Mouse (Mus musculus): ENCODE measurements at regions not wholly inside any gene's neighbourhood (a gene's known extent, or its start where the extent isn't known, plus 50 kb on each side); places are given as distances from the start of the nearest gene placed in this dataset.
A peak's percentile ranks its signal among the peaks of the same experiment; 100 is the strongest.

DNA sequence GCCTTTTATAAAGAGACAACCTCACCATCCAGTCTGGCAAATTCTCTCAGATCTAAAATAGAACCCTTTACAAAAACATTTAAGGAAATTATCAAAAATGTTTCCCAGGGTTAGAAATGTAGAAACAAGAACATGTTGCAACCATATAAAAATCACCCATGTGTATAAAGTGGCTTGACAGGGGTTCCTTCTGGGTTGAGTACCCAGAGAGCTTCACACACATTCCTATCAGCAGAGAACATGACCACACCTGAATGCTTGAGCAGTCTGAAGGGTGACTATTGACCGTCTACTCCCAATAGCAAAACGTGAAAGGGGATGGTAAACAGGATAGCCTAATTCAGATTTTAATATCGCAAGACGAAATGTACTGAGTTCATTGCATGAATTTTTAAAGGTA, 57.8 kb upstream of the Zfand5 start:
- no peak for ATAC-seq (ENCODE audit: poor library complexity, severe bottlenecking)

GRCm38 (mm10) chr19:21193461-21193860, 78.6 kb upstream of the Zfand5 start:
- no peak for ATAC-seq (ENCODE audit: poor library complexity, severe bottlenecking)

DNA sequence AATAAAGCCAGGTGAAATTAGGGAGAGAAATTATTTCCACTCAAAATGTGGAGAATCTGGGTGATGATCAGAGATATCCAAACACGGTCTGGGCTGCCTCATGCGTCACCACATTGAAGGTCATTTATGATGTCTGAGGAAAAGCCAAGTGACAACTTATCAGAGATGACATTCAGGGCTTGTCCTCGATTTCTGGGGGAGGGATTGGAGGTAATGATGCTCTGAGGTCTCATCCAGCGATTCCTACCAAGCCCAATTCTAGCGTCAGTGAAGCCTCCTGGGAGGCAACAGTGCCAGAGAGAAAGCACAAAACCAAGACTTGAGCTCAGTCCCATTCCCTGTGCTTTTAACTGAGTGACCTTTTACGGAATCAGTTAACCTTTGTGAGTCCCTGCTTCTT, 79.5 kb upstream of the Zfand5 start:
- ATAC-seq (ENCODE audit: poor library complexity, severe bottlenecking): no peak

DNA sequence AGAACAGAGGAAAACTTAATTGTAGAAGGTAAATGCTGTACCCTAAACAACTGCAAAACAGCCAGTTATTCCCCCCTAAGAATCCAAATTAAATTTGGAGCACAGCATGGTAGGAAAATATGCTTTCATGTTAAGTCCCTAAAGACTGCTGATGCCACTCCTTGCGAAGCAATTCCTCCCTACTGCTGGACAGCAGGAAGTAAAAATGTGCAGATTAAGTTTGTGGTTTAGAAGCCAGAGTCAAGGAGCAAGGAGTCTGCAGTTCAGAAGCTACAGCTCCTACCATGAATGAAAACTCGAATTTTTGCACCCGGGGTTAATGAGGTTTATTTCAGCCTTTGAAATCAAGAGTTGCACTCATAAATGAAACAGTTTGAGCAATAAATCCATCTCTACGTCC, 82.9 kb upstream of the Zfand5 start:
- ATAC-seq (ENCODE audit: poor library complexity, severe bottlenecking): no peak

DNA sequence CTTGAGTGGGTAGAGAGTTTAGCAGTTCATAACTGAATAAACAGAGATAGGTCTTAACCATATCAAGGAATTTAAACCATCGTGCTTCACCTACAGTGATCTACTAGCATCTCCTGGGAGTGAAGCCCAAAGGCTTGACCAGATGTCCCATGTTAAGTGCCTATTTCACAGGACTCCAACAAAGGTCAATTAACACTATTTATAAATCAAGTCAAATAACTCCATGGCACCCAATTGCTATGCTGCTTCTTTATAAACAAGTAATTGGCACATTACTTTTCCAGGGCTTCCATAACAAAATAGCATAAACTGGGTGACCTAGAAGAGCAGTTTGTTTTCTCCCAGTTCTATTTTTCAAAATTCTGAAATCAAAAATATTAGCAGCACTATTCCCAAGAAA, 85.4 kb upstream of the Zfand5 start:
- ATAC-seq (ENCODE audit: poor library complexity, severe bottlenecking): no peak

- ATAC-seq (ENCODE audit: poor library complexity, severe bottlenecking): no peak
These were observed 86.1 kb upstream of the Zfand5 start for GRCm38 (mm10) chr19:21186016-21186415.

DNA sequence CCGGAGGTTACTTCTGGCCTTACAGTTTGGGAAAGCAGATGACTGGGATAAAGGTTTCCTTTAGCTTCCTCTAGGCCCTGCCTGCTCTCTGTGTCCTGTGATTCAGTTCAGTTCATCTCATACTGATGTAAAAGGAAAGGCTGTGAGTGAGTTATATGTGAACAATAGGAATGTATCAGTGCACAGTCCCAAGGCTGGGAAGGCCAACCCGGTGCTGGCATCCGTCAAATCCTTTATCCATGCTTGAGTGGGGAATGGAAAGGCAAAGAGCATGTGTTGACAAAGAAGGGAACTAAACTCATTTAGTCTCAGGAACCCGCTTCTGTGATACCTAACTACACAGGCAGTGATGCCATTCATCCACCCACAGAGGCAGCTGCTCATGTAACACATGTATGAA, 89.0 kb upstream of the Zfand5 start:
- ATAC-seq (ENCODE audit: poor library complexity, severe bottlenecking): no peak

- ATAC-seq (ENCODE audit: poor library complexity, severe bottlenecking): peak; percentile 93
These were observed 92.2 kb upstream of the Zfand5 start for GRCm38 (mm10) chr19:21179886-21180285.

GRCm38 (mm10) chr19:21175426-21175831, 96.6 kb upstream of the Zfand5 start:
- ATAC-seq (ENCODE audit: poor library complexity, severe bottlenecking): peak; percentile 73

GRCm38 (mm10) chr19:21174636-21175035, 97.4 kb upstream of the Zfand5 start:
- ATAC-seq (ENCODE audit: poor library complexity, severe bottlenecking): no peak

DNA sequence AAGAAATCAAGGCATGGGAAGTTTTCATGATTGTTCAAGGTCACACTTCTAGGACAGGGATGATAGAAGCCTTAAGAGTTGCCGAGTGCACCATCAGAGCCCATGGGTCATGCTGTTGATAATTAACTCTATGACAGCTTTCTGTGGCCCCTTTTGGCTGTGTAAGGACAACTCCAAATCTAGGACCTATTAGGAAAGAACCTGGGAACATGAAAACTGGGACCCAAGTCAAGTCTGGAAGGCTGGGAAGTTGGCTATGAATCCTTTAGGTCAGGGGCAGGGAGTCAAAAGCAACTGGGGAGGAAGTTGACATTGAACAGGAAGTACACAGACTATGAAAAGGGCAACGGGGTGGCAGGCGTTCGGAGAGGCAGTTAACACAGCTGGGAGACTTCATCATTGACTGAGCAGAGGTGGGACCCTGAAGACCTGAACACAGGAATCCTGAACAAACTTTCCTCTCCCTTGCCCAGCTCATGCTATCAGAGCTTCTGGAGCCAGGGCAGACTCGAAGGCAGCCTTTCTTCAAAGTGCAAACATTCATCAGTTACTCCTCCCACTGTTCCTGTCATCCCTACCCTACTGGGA, 98.1 kb upstream of the Zfand5 start:
- ATAC-seq (ENCODE audit: poor library complexity, severe bottlenecking): peak; percentile 70

- ATAC-seq (ENCODE audit: poor library complexity, severe bottlenecking): no peak
These were observed 100.9 kb upstream of the Zfand5 start for GRCm38 (mm10) chr19:21171191-21171590.

GRCm38 (mm10) chr19:21170785-21171184, 101.3 kb upstream of the Zfand5 start:
- 0 out of 2 replicates have a peak, but pooled peaks have one; percentile 25 for ATAC-seq (ENCODE audit: poor library complexity, severe bottlenecking)

GRCm38 (mm10) chr19:21166939-21167338, 105.1 kb upstream of the Zfand5 start:
- ATAC-seq (ENCODE audit: poor library complexity, severe bottlenecking): no peak

GRCm38 (mm10) chr19:21166465-21166860, 105.6 kb upstream of the Zfand5 start:
- ATAC-seq (ENCODE audit: poor library complexity, severe bottlenecking): no peak

GRCm38 (mm10) chr19:21165763-21166464, 106.2 kb upstream of the Zfand5 start:
- ATAC-seq (ENCODE audit: poor library complexity, severe bottlenecking): no peak

DNA sequence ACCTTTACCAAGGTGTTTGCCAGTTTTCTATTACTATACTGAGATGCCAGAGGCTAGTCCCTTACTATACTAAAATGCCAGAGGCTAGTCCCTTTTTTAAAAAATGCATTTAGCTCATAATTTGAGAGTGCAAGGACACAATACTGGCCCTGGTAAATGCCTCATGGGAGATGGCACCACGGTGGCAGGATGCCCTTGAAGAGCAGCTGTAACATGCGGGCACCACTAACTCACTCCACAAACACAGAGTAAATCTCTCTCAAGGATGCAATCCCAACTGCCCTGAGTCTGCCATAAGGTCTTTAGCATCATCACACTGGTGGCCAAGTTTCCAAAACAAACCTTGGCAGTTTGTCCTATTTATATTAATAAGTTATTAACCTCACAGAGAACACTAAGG, 108.1 kb upstream of the Zfand5 start:
- no peak for ATAC-seq (ENCODE audit: poor library complexity, severe bottlenecking)

- no peak for ATAC-seq (ENCODE audit: poor library complexity, severe bottlenecking)
These were observed 111.1 kb upstream of the Zfand5 start for GRCm38 (mm10) chr19:21160946-21161345.

GRCm38 (mm10) chr19:21159189-21160137, 112.6 kb upstream of the Zfand5 start:
- no peak for ATAC-seq (ENCODE audit: poor library complexity, severe bottlenecking)

- no peak for ATAC-seq (ENCODE audit: poor library complexity, severe bottlenecking)
These were observed 117.9 kb upstream of the Zfand5 start for GRCm38 (mm10) chr19:21154162-21154561.

DNA sequence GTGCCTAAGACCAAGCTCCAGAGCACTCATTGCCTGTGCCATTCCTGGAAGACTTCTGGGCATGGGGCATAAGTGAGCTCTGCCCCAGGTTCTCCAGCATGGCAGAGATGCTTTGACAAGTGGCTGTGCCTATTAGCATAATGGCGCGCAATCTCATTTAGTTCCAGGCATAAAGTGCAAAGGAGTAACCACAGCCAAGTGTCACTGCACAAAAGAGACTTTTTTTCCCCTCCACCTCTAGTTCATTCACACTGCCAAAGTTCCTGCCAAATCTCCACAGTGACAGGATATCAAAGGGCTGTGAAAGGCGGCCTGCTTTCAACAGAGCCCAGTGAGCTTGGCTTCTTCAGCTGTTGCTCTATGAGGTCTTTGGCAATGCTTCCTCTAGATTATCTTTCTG, 120.1 kb upstream of the Zfand5 start:
- ATAC-seq (ENCODE audit: poor library complexity, severe bottlenecking): no peak

DNA sequence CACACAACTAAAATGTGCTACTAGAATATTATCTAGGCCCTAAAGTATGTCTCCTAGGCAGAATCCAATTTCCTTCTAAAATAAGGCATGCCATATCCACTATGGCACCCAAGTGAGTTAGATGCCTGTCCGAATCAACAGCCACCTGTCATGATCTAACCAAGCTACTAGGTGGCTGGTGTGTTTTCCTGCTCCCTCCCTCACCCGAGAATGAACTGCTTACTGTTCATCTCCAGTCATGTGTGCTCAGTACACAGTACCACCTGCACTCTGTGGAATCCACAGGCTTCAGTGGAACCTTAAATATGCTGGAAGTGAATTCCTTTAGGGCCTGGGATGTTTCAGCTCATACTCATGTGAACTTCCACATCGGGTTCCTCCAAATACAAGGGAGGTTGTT, 121.2 kb upstream of the Zfand5 start:
- no peak for ATAC-seq (ENCODE audit: poor library complexity, severe bottlenecking)

Measured in megakaryocyte, adult 5-6 weeks (primary cell).